Mouse (Mus musculus) c-Kit-positive CD71-positive TER-119-positive erythroid progenitor cells, embryonic 14.5 days (primary cell): ENCODE measurements at regions not wholly inside any gene's neighbourhood (a gene's known extent, or its start where the extent isn't known, plus 50 kb on each side); places are given as distances from the start of the nearest gene placed in this dataset.

ENCODE experiments used
- DNase-seq: peaks from one replicate; pipeline ENCODE4 v3.0.0-alpha.2; 2013; ENCODE audit warnings: low spot score

- no peak for DNase-seq
Observed at GRCm38 (mm10) chr1:136717830-136718517, 93.3 kb downstream of the Zfp281 start.

GRCm38 (mm10) chr1:136723839-136724443 is 99.2 kb downstream of the Zfp281 start:
- no peak for DNase-seq

- no peak for DNase-seq
Observed at GRCm38 (mm10) chr1:136725242-136725641, 100.5 kb downstream of the Zfp281 start.

- DNase-seq: peak; percentile 11
Observed at GRCm38 (mm10) chr1:136726145-136726935, 101.6 kb downstream of the Zfp281 start.

- DNase-seq: no peak
Observed at GRCm38 (mm10) chr1:136727868-136728631, 103.3 kb downstream of the Zfp281 start.

- DNase-seq: no peak
Observed at GRCm38 (mm10) chr1:136728632-136728944, 103.9 kb downstream of the Zfp281 start.

- no peak for DNase-seq
Observed at GRCm38 (mm10) chr1:136730638-136731037, 105.9 kb downstream of the Zfp281 start.

GRCm38 (mm10) chr1:136738030-136738429 is 113.3 kb downstream of the Zfp281 start:
- DNase-seq: no peak

- DNase-seq: no peak
Observed at GRCm38 (mm10) chr1:136739486-136739885, 114.8 kb downstream of the Zfp281 start.

GRCm38 (mm10) chr1:136741061-136741460 is 116.4 kb downstream of the Zfp281 start:
- DNase-seq: no peak

GRCm38 (mm10) chr1:136749188-136749587 is 124.5 kb downstream of the Zfp281 start:
- DNase-seq: peak; percentile 13

GRCm38 (mm10) chr1:136751464-136752191 is 126.9 kb downstream of the Zfp281 start:
- DNase-seq: no peak

- DNase-seq: no peak
Observed at GRCm38 (mm10) chr1:136754286-136754685, 129.6 kb downstream of the Zfp281 start.

- DNase-seq: no peak
Observed at GRCm38 (mm10) chr1:136758730-136759129, 134.0 kb downstream of the Zfp281 start.

GRCm38 (mm10) chr1:136759164-136759563 is 134.5 kb downstream of the Zfp281 start:
- DNase-seq: no peak

- DNase-seq: no peak
Observed at GRCm38 (mm10) chr1:136761467-136761866, 136.8 kb downstream of the Zfp281 start.

GRCm38 (mm10) chr1:136768969-136769401 is 144.3 kb downstream of the Zfp281 start:
- DNase-seq: no peak

GRCm38 (mm10) chr1:136773743-136774142 is 149.0 kb downstream of the Zfp281 start:
- DNase-seq: peak; percentile 14

GRCm38 (mm10) chr1:136776211-136776610 is 151.5 kb downstream of the Zfp281 start:
- DNase-seq: no peak

GRCm38 (mm10) chr1:136777263-136777980 is 152.7 kb downstream of the Zfp281 start:
- DNase-seq: no peak

- DNase-seq: no peak
Observed at GRCm38 (mm10) chr1:136779384-136779783, 154.7 kb downstream of the Zfp281 start.
